ENCODE assay signal across 18 mouse cellular contexts in the genomic region with DNA sequence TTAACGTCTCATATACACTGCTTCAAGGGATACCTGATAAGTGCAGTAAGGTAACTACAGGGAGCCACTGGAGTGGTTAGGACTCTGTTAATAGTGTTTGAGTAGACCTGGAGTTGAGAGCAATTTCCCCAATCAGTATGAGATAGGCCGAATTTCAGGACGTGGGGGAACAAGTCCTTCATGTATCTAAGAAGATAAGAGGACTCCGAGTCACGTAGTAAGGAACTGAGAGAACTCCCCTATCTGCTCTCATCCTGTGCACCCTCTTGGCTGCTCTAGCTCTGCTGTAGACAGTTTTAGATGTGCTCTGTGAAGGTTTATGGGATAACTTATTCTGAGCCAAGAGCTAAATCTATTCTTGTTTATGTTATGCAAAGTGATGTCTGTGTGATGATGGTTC. TPM values are rescaled to one million over a fixed set of nuclear protein-coding genes. Genes with fewer than 3 reads are reported as not detected.
DNase-seq lines count a peak whose midpoint lies in the region; ATAC-seq and TF ChIP-seq lines count a peak whose summit lies in the region.
"Had no signal": no experiment of that assay in that cellular context is flagged by ENCODE, and none has a peak within 500 bp of the region (broad histone marks: within the 10 kb centered on the region; RNA-seq: fewer than 3 reads in every experiment).

No protein-coding gene starts in this region.

- no peak overlapping the region for H3K4me3 ChIP-seq in lung, postnatal 0 days (ENCODE audit: low read depth, low read length)
- no peak overlapping the region for H3K4me3 ChIP-seq in liver, embryonic 14.5 days (ENCODE audit: insufficient read depth in 1 of 2, low read depth in 2 of 2, low read length in 2 of 2)
- no peak overlapping the region for H3K4me3 ChIP-seq in hindbrain, embryonic 13.5 days
- H3K4me3 ChIP-seq: embryonic facial prominence, embryonic 12.5 days; heart, embryonic 10.5 days; hindbrain, embryonic 12.5 days; limb, embryonic 12.5 days had no signal

- H3K9ac ChIP-seq in lung, postnatal 0 days (replicated peaks; ENCODE audit: low read depth) = no peak overlapping the region
- H3K9ac ChIP-seq in liver, embryonic 14.5 days (replicated peaks) = no peak overlapping the region
- no peak overlapping the region for H3K9ac ChIP-seq in hindbrain, embryonic 13.5 days
- H3K9ac ChIP-seq: embryonic facial prominence, embryonic 12.5 days; hindbrain, embryonic 12.5 days; limb, embryonic 12.5 days had no signal

- no peaks in the 10 kb centered on the region for H3K4me1 ChIP-seq in lung, postnatal 0 days (ENCODE audit: insufficient read depth, low read depth, low read length)
- H3K4me1 ChIP-seq in liver, embryonic 14.5 days (replicated peaks; ENCODE audit: control insufficient read depth in 2 of 2, insufficient read depth in 2 of 2, low read length in 1 of 2) = peaks cover 28 to 43% of the 10 kb centered on the region in 2 experiments
- H3K4me1 ChIP-seq in hindbrain, embryonic 13.5 days (replicated peaks) = peaks cover 1% of the 10 kb centered on the region
- H3K4me1 ChIP-seq: embryonic facial prominence, embryonic 12.5 days had no signal

- H3K4me2 ChIP-seq in lung, postnatal 0 days (replicated peaks; ENCODE audit: low read depth, low read length) = no peak overlapping the region
- 0 out of 2 replicates have a peak overlapping the region, but pooled peaks have one; percentile 25 for H3K4me2 ChIP-seq in liver, embryonic 14.5 days (ENCODE audit: low read depth)
- H3K4me2 ChIP-seq in hindbrain, embryonic 13.5 days = no peak overlapping the region
- H3K4me2 ChIP-seq: embryonic facial prominence, embryonic 12.5 days; hindbrain, embryonic 12.5 days; limb, embryonic 12.5 days had no signal

- 28% methylated on average over 5 of the region's 5 CpGs for WGBS in lung, postnatal 0 days
- 11% methylated on average over 5 of the region's 5 CpGs for WGBS in liver, embryonic 14.5 days (ENCODE audit: insufficient replicate concordance)
- WGBS in hindbrain, embryonic 13.5 days = 88% methylated on average over 5 of the region's 5 CpGs

- H3K36me3 ChIP-seq in lung, postnatal 0 days (ENCODE audit: insufficient read depth, low read length) = no peaks in the 10 kb centered on the region
- no peaks in the 10 kb centered on the region for H3K36me3 ChIP-seq in liver, embryonic 14.5 days (replicated peaks; ENCODE audit: control insufficient read depth, insufficient read depth, low read depth)
- no peaks in the 10 kb centered on the region for H3K36me3 ChIP-seq in hindbrain, embryonic 13.5 days
- H3K36me3 ChIP-seq: embryonic facial prominence, embryonic 12.5 days; heart, embryonic 10.5 days; hindbrain, embryonic 12.5 days; limb, embryonic 12.5 days had no signal

- no peak for DNase-seq in frontal cortex, postnatal 25 days (ENCODE audit: low spot score in 2 of 2)
- no peak for DNase-seq in lung, postnatal 0 days (ENCODE audit: low spot score)
- no peak for DNase-seq in lung, postnatal 25 days (ENCODE audit: low spot score)
- peak in 1 of 3 experiments; percentile 61 for DNase-seq in liver, embryonic 14.5 days (ENCODE audit: low read depth in 3 of 3, low spot score in 3 of 3)
- no peak for DNase-seq in adrenal gland, postnatal 36 days
- no peak for DNase-seq in cerebellum, postnatal 10 days
- DNase-seq: cerebellum, adult 9-11 months; kidney, adult 18-20 months; retina, postnatal 1 day had no signal

- H3K27me3 ChIP-seq in lung, postnatal 0 days (replicated peaks; ENCODE audit: insufficient read depth, low read length) = no peaks in the 10 kb centered on the region
- H3K27me3 ChIP-seq in liver, embryonic 14.5 days (ENCODE audit: control insufficient read depth, insufficient read depth, low read length) = no peaks in the 10 kb centered on the region
- no peaks in the 10 kb centered on the region for H3K27me3 ChIP-seq in hindbrain, embryonic 13.5 days
- H3K27me3 ChIP-seq: embryonic facial prominence, embryonic 12.5 days; hindbrain, embryonic 12.5 days; limb, embryonic 12.5 days had no signal

- H3K9me3 ChIP-seq in lung, postnatal 0 days (ENCODE audit: low read length) = no peaks in the 10 kb centered on the region
- no peaks in the 10 kb centered on the region for H3K9me3 ChIP-seq in liver, embryonic 14.5 days (ENCODE audit: control insufficient read depth, low read length)
- H3K9me3 ChIP-seq in hindbrain, embryonic 13.5 days = no peaks in the 10 kb centered on the region
- H3K9me3 ChIP-seq: embryonic facial prominence, embryonic 12.5 days; heart, embryonic 10.5 days; hindbrain, embryonic 12.5 days; limb, embryonic 12.5 days had no signal

- H3K27ac ChIP-seq in lung, postnatal 0 days (ENCODE audit: low read length) = no peak overlapping the region
- H3K27ac ChIP-seq in liver, embryonic 14.5 days = peak overlapping the region; percentile 57
- no peak overlapping the region for H3K27ac ChIP-seq in hindbrain, embryonic 13.5 days
- H3K27ac ChIP-seq: embryonic facial prominence, embryonic 12.5 days; heart, embryonic 10.5 days; hindbrain, embryonic 12.5 days; limb, embryonic 12.5 days; macrophage had no signal

- no peak for TF ChIP-seq CTCF in lung, postnatal 0 days (IDR thresholded peaks at IDR 0.05)
- TF ChIP-seq CTCF in liver, embryonic 14.5 days (IDR thresholded peaks at IDR 0.05; ENCODE audit: low read depth) = no peak

- ATAC-seq in frontal cortex, adult (ENCODE audit: low TSS enrichment) = peak; percentile 84
- peak; percentile 81 for ATAC-seq in lung, postnatal 0 days
- peak; percentile 77 for ATAC-seq in liver, embryonic 14.5 days (ENCODE audit: insufficient read depth)
- ATAC-seq in hindbrain, embryonic 13.5 days (ENCODE audit: low FRiP score) = no peak

- TF ChIP-seq EP300 in lung, postnatal 0 days (IDR thresholded peaks at IDR 0.05) = no peak
- peak; percentile 80 for TF ChIP-seq EP300 in liver, embryonic 14.5 days (IDR thresholded peaks at IDR 0.05; ENCODE audit: low read depth)

RNA-seq across cellular contexts. Expression of gene Klhl23, which starts 5.2 kb away (rescaled TPM):
- 29.6 and 30.3 TPM in 2 replicates for polyA plus RNA-seq in lung, postnatal 0 days (2015; fragmentation: Nextera tagmentation; extraction: Ambion mirVana)
- polyA plus RNA-seq in liver, embryonic 14.5 days (2012; rRNA removed) = 8.0 and 12.0 TPM in 2 replicates
- polyA plus RNA-seq in liver, embryonic 14.5 days (2014; fragmentation: Nextera tagmentation; extraction: Ambion mirVana) = 15.7 and 15.9 TPM in 2 replicates
- polyA plus RNA-seq in hindbrain, embryonic 13.5 days (2015; fragmentation: Nextera tagmentation; extraction: Ambion mirVana) = 66.8 and 67.4 TPM in 2 replicates
- 10 to 100 TPM in 1 of 2 experiments, 1 to 10 TPM in 1; 9.1 to 12.5 TPM for total RNA-seq in adrenal gland, postnatal 36 days (2021)

RNA-seq across cellular contexts. Expression of gene Phospho2, which starts 27.2 kb away (rescaled TPM):
- 20.3 and 20.8 TPM in 2 replicates for polyA plus RNA-seq in lung, postnatal 0 days (2015; fragmentation: Nextera tagmentation; extraction: Ambion mirVana)
- polyA plus RNA-seq in liver, embryonic 14.5 days (2012; rRNA removed) = 2.6 and 9.2 TPM in 2 replicates
- 14.8 and 15.1 TPM in 2 replicates for polyA plus RNA-seq in liver, embryonic 14.5 days (2014; fragmentation: Nextera tagmentation; extraction: Ambion mirVana)
- 41.3 and 43.3 TPM in 2 replicates for polyA plus RNA-seq in hindbrain, embryonic 13.5 days (2015; fragmentation: Nextera tagmentation; extraction: Ambion mirVana)
- total RNA-seq in adrenal gland, postnatal 36 days (2021) = 10 to 100 TPM; 22.9 to 26.0 TPM

RNA-seq across cellular contexts. Expression of gene Ccdc173, which starts 27.2 kb away (rescaled TPM):
- 2.3 and 2.5 TPM in 2 replicates for polyA plus RNA-seq in lung, postnatal 0 days (2015; fragmentation: Nextera tagmentation; extraction: Ambion mirVana)
- polyA plus RNA-seq in liver, embryonic 14.5 days (2012; rRNA removed) = 0.06 and 0.18 TPM in 2 replicates
- 0.14 and 0.25 TPM in 2 replicates for polyA plus RNA-seq in liver, embryonic 14.5 days (2014; fragmentation: Nextera tagmentation; extraction: Ambion mirVana)
- polyA plus RNA-seq in hindbrain, embryonic 13.5 days (2015; fragmentation: Nextera tagmentation; extraction: Ambion mirVana) = 4.0 and 4.4 TPM in 2 replicates
- total RNA-seq in adrenal gland, postnatal 36 days (2021) = 1 to 10 TPM; 1.3 to 2.0 TPM
- polyA plus RNA-seq: large intestine, adult 2 months; spleen, adult 2 months had no signal

RNA-seq across cellular contexts. Expression of gene Ssb, which starts 44.8 kb away (rescaled TPM):
- 185 and 187 TPM in 2 replicates for polyA plus RNA-seq in lung, postnatal 0 days (2015; fragmentation: Nextera tagmentation; extraction: Ambion mirVana)
- polyA plus RNA-seq in liver, embryonic 14.5 days (2012; rRNA removed) = 26.2 and 76.5 TPM in 2 replicates
- 161 and 170 TPM in 2 replicates for polyA plus RNA-seq in liver, embryonic 14.5 days (2014; fragmentation: Nextera tagmentation; extraction: Ambion mirVana)
- 335 and 355 TPM in 2 replicates for polyA plus RNA-seq in hindbrain, embryonic 13.5 days (2015; fragmentation: Nextera tagmentation; extraction: Ambion mirVana)
- total RNA-seq in adrenal gland, postnatal 36 days (2021) = 100 to 1,000 TPM; 175 to 188 TPM
